Mouse (Mus musculus) megakaryocyte progenitor cell, adult 5-6 weeks (primary cell): ENCODE results near the gene Trak1. TPM values are rescaled to one million over a fixed set of nuclear protein-coding genes. Genes with fewer than 3 reads are reported as not detected.

Experiments
- ATAC-seq: replicated peaks from 2 replicates; pipeline ENCODE4 v1.8.0; 2016; ENCODE audit warnings: mild to moderate bottlenecking, moderate TSS enrichment, inconsistent platforms; ENCODE audit not compliant: poor library complexity
- total RNA-seq, 2 experiments: library from RNA; stranded (forward) in 1 of 2; stranded (reverse) in 1 of 2; fragments of 157-497, 149-512 nt in 1 of 2; fragments of 200-1000 nt in 1 of 2; gene quantifications; 2 replicates each; pipeline versions ENCODE4 v1.2.3 to v1.2.4; 2015 to 2017

Gene Trak1
- total RNA-seq, 2 experiments from 2014 or later, result 24.0 to 30.2 TPM

- no peak for ATAC-seq
Observed at GRCm38 (mm10) chr9:121422402-121422801, 125.1 kb downstream of the Trak1 start.

- ATAC-seq, result peak; percentile 18
Observed at GRCm38 (mm10) chr9:121423621-121424020, 126.3 kb downstream of the Trak1 start.

GRCm38 (mm10) chr9:121424281-121425164 is 127.2 kb downstream of the Trak1 start:
- no peak for ATAC-seq

GRCm38 (mm10) chr9:121426451-121426850 is 129.1 kb downstream of the Trak1 start:
- ATAC-seq, result peak; percentile 95

GRCm38 (mm10) chr9:121426902-121427301 is 129.6 kb downstream of the Trak1 start:
- no peak for ATAC-seq

- no peak for ATAC-seq
Observed at GRCm38 (mm10) chr9:121429592-121429991, 132.3 kb downstream of the Trak1 start.

GRCm38 (mm10) chr9:121430379-121430778 is 133.1 kb downstream of the Trak1 start:
- ATAC-seq, result no peak

- no peak for ATAC-seq
Observed at GRCm38 (mm10) chr9:121433745-121434528, 136.6 kb downstream of the Trak1 start.

- ATAC-seq, result no peak
Observed at GRCm38 (mm10) chr9:121435332-121435956, 138.1 kb downstream of the Trak1 start.

- ATAC-seq, result peak; percentile 29; the same call in 1 of the 2 replicates
Observed at GRCm38 (mm10) chr9:121436501-121436900, 139.2 kb downstream of the Trak1 start.

- no peak for ATAC-seq
Observed at GRCm38 (mm10) chr9:121442145-121442544, 144.8 kb downstream of the Trak1 start.

GRCm38 (mm10) chr9:121443696-121444366 is 146.5 kb downstream of the Trak1 start:
- ATAC-seq, result no peak

- no peak for ATAC-seq
Observed at GRCm38 (mm10) chr9:121444367-121444707, 147.0 kb downstream of the Trak1 start.

GRCm38 (mm10) chr9:121445364-121445763 is 148.1 kb downstream of the Trak1 start:
- ATAC-seq, result peak; percentile 90

- ATAC-seq, result no peak
Observed at GRCm38 (mm10) chr9:121446431-121446831, 149.1 kb downstream of the Trak1 start.

GRCm38 (mm10) chr9:121452342-121452942 is 155.1 kb downstream of the Trak1 start:
- peak; percentile 82 for ATAC-seq

- ATAC-seq, result no peak
Observed at GRCm38 (mm10) chr9:121454891-121455290, 157.6 kb downstream of the Trak1 start.

- ATAC-seq, result no peak
Observed at GRCm38 (mm10) chr9:121456739-121457515, 159.6 kb downstream of the Trak1 start.

GRCm38 (mm10) chr9:121458466-121458865 is 161.2 kb downstream of the Trak1 start:
- peak; percentile 86 for ATAC-seq

- ATAC-seq, result no peak
Observed at GRCm38 (mm10) chr9:121459950-121460349, 162.6 kb downstream of the Trak1 start.
